Comparison of ENCODE assay signal across 26 mouse cellular contexts in genomic region chr4:51562379-51562778, GRCm38 (mm10).
"Had no signal": no experiment of that assay in that cellular context is flagged by ENCODE, and none has a peak within 500 bp of the region (broad histone marks: within the 10 kb centered on the region; RNA-seq: fewer than 3 reads in every experiment).

No protein-coding gene starts in this region.

- H3K4me2 ChIP-seq: heart, embryonic 12.5 days; hindbrain, embryonic 12.5 days; hindbrain, embryonic 14.5 days; intestine, embryonic 15.5 days; limb, embryonic 13.5 days; limb, embryonic 15.5 days; liver, embryonic 12.5 days had no signal

- H3K9me3 ChIP-seq: heart, embryonic 10.5 days; heart, embryonic 12.5 days; hindbrain, embryonic 10.5 days; hindbrain, embryonic 12.5 days; intestine, embryonic 15.5 days; limb, embryonic 13.5 days; limb, embryonic 15.5 days; liver, embryonic 12.5 days had no signal

- H3K27me3 ChIP-seq: heart, embryonic 12.5 days; hindbrain, embryonic 12.5 days; intestine, embryonic 15.5 days; limb, embryonic 13.5 days; limb, embryonic 15.5 days; liver, embryonic 12.5 days had no signal

- ATAC-seq: hindbrain, embryonic 16.5 days; inflammation-experienced regulatory T-cells, adult 6 months; intestine, embryonic 15.5 days; intestine, postnatal 0 days; liver, embryonic 12.5 days had no signal

- DNase-seq: gastrocnemius, adult 2 months; gastrocnemius, postnatal 10 days; gastrocnemius, postnatal 25 days; heart, adult 18-20 months; heart, postnatal 10 days; heart, postnatal 4 days; kidney, adult 18-20 months; kidney, adult 8-10 months; kidney, postnatal 10 days; kidney, postnatal 25 days; layer of hippocampus, adult 9-11 months; layer of hippocampus, postnatal 36 days; left cerebral cortex, postnatal 4 days had no signal

- H3K4me3 ChIP-seq: gastrocnemius, adult 2 months; heart, embryonic 10.5 days; heart, embryonic 12.5 days; hindbrain, embryonic 10.5 days; hindbrain, embryonic 12.5 days; intestine, embryonic 15.5 days; limb, embryonic 13.5 days; limb, embryonic 15.5 days; liver, embryonic 12.5 days had no signal

- H3K4me1 ChIP-seq: heart, embryonic 10.5 days; heart, embryonic 12.5 days; hindbrain, embryonic 10.5 days; hindbrain, embryonic 12.5 days; intestine, embryonic 15.5 days; limb, embryonic 15.5 days; liver, embryonic 12.5 days had no signal

- H3K9ac ChIP-seq: heart, embryonic 12.5 days; hindbrain, embryonic 12.5 days; hindbrain, embryonic 14.5 days; intestine, embryonic 15.5 days; limb, embryonic 13.5 days; limb, embryonic 15.5 days; liver, embryonic 12.5 days; liver, embryonic 14.5 days had no signal

- H3K36me3 ChIP-seq: heart, embryonic 10.5 days; heart, embryonic 12.5 days; hindbrain, embryonic 10.5 days; hindbrain, embryonic 12.5 days; intestine, embryonic 15.5 days; limb, embryonic 13.5 days; limb, embryonic 15.5 days; liver, embryonic 12.5 days had no signal

- H3K27ac ChIP-seq: gastrocnemius, adult 2 months; heart, embryonic 10.5 days; hindbrain, embryonic 10.5 days; hindbrain, embryonic 12.5 days; hindbrain, embryonic 14.5 days; intestine, embryonic 15.5 days; limb, embryonic 13.5 days; limb, embryonic 15.5 days; liver, embryonic 12.5 days; liver, embryonic 14.5 days had no signal
